Mouse (Mus musculus): Measurements from ENCODE around the gene Rfk. TPM values are rescaled to one million over a fixed set of nuclear protein-coding genes. Genes with fewer than 3 reads are reported as not detected.

Rfk gene
- polyA plus RNA-seq, 1 experiment from 2014 or later, result 97.5 TPM

GRCm38 (mm10) chr19:17408591-17408990, 14.7 kb downstream of the Rfk start:
- no peaks in the 10 kb centered on the region for H3K27me3 ChIP-seq (ENCODE audit: insufficient read depth, low read length)
- H3K4me3 ChIP-seq (replicated peaks; ENCODE audit: low read depth, low read length), result no peak overlapping the region
- H3K9me3 ChIP-seq (replicated peaks; ENCODE audit: low read length), result no peaks in the 10 kb centered on the region
- no peak for ATAC-seq (replicated peaks; ENCODE audit: low FRiP score, low read depth)
- no peaks in the 10 kb centered on the region for H3K4me1 ChIP-seq (replicated peaks; ENCODE audit: insufficient read depth, low read length)
- no peak overlapping the region for H3K4me2 ChIP-seq (ENCODE audit: low read length)
- no peak for DNase-seq (ENCODE audit: low spot score)
- no peak overlapping the region for H3K9ac ChIP-seq (ENCODE audit: low read depth, low read length)
- H3K27ac ChIP-seq, result no peak overlapping the region
- TF ChIP-seq CTCF (IDR thresholded peaks at IDR 0.05; ENCODE audit: low read depth), result no peak
- H3K36me3 ChIP-seq (ENCODE audit: insufficient read depth, low read length), result no peaks in the 10 kb centered on the region

- Histone ChIP-seq H3K9me3 (replicated peaks; ENCODE audit: low read length) (no peaks in the 10 kb centered on the region), H3K27me3 (ENCODE audit: insufficient read depth, low read length) (no peaks in the 10 kb centered on the region), H3K4me3 (replicated peaks; ENCODE audit: low read depth, low read length) (no peak overlapping the region), H3K27ac (no peak overlapping the region), H3K36me3 (ENCODE audit: insufficient read depth, low read length) (no peaks in the 10 kb centered on the region), H3K4me1 (replicated peaks; ENCODE audit: insufficient read depth, low read length) (no peaks in the 10 kb centered on the region), H3K9ac (ENCODE audit: low read depth, low read length) (no peak overlapping the region), H3K4me2 (ENCODE audit: low read length) (no peak overlapping the region)
- ATAC-seq (replicated peaks; ENCODE audit: low FRiP score, low read depth) (no peak), DNase-seq (ENCODE audit: low spot score) (no peak)
- 63% methylated on average over 3 of the region's 3 CpGs for WGBS
- no peak for TF ChIP-seq CTCF (IDR thresholded peaks at IDR 0.05; ENCODE audit: low read depth)
Observed at GRCm38 (mm10) chr19:17409351-17409750, 15.5 kb downstream of the Rfk start.

- H3K4me2 ChIP-seq (ENCODE audit: low read length), result no peak overlapping the region
- no peaks in the 10 kb centered on the region for H3K9me3 ChIP-seq (replicated peaks; ENCODE audit: low read length)
- H3K4me1 ChIP-seq (replicated peaks; ENCODE audit: insufficient read depth, low read length), result no peaks in the 10 kb centered on the region
- no peak overlapping the region for H3K9ac ChIP-seq (ENCODE audit: low read depth, low read length)
- no peak overlapping the region for H3K4me3 ChIP-seq (replicated peaks; ENCODE audit: low read depth, low read length)
- 88% methylated on average over 5 of the region's 5 CpGs for WGBS
- no peak for TF ChIP-seq CTCF (IDR thresholded peaks at IDR 0.05; ENCODE audit: low read depth)
- no peaks in the 10 kb centered on the region for H3K36me3 ChIP-seq (ENCODE audit: insufficient read depth, low read length)
- H3K27ac ChIP-seq, result no peak overlapping the region
- no peak for ATAC-seq (replicated peaks; ENCODE audit: low FRiP score, low read depth)
- H3K27me3 ChIP-seq (ENCODE audit: insufficient read depth, low read length), result no peaks in the 10 kb centered on the region
- no peak for DNase-seq (ENCODE audit: low spot score)
Observed at GRCm38 (mm10) chr19:17410465-17411065, 16.7 kb downstream of the Rfk start.

GRCm38 (mm10) chr19:17412915-17413459, 19.1 kb downstream of the Rfk start:
- WGBS, result 22% methylated on average over 4 of the region's 4 CpGs

GRCm38 (mm10) chr19:17417855-17418254, 24.0 kb downstream of the Rfk start:
- no peak overlapping the region for H3K9ac ChIP-seq (ENCODE audit: low read depth, low read length)
- H3K4me2 ChIP-seq (ENCODE audit: low read length), result no peak overlapping the region
- H3K4me1 ChIP-seq (replicated peaks; ENCODE audit: insufficient read depth, low read length), result no peaks in the 10 kb centered on the region
- TF ChIP-seq CTCF (IDR thresholded peaks at IDR 0.05; ENCODE audit: low read depth), result no peak
- no peak overlapping the region for H3K27ac ChIP-seq
- ATAC-seq (replicated peaks; ENCODE audit: low FRiP score, low read depth) (no peak), DNase-seq (ENCODE audit: low spot score) (no peak)
- no peak overlapping the region for H3K4me3 ChIP-seq (replicated peaks; ENCODE audit: low read depth, low read length)
- WGBS, result 52% methylated on average over 1 of the region's 1 CpGs
- no peaks in the 10 kb centered on the region for H3K27me3 ChIP-seq (ENCODE audit: insufficient read depth, low read length)
- no peaks in the 10 kb centered on the region for H3K36me3 ChIP-seq (ENCODE audit: insufficient read depth, low read length)
- no peaks in the 10 kb centered on the region for H3K9me3 ChIP-seq (replicated peaks; ENCODE audit: low read length)

More at GRCm38 (mm10) chr19:17412915-17413459, 19.1 kb downstream of the Rfk start:
- Histone ChIP-seq H3K4me2 (ENCODE audit: low read length) (no peak overlapping the region), H3K4me3 (replicated peaks; ENCODE audit: low read depth, low read length) (no peak overlapping the region), H3K9me3 (replicated peaks; ENCODE audit: low read length) (no peaks in the 10 kb centered on the region), H3K4me1 (replicated peaks; ENCODE audit: insufficient read depth, low read length) (no peaks in the 10 kb centered on the region), H3K36me3 (ENCODE audit: insufficient read depth, low read length) (no peaks in the 10 kb centered on the region), H3K9ac (ENCODE audit: low read depth, low read length) (no peak overlapping the region), H3K27me3 (ENCODE audit: insufficient read depth, low read length) (no peaks in the 10 kb centered on the region), H3K27ac (no peak overlapping the region)
- ATAC-seq (replicated peaks; ENCODE audit: low FRiP score, low read depth) (no peak), DNase-seq (ENCODE audit: low spot score) (peak; percentile 46)
- no peak for TF ChIP-seq CTCF (IDR thresholded peaks at IDR 0.05; ENCODE audit: low read depth)

- DNase-seq (ENCODE audit: low spot score), result no peak
- no peak for ATAC-seq (replicated peaks; ENCODE audit: low FRiP score, low read depth)
- no peak overlapping the region for H3K27ac ChIP-seq
- WGBS, result 68% methylated on average over 3 of the region's 3 CpGs
- no peak overlapping the region for H3K4me3 ChIP-seq (replicated peaks; ENCODE audit: low read depth, low read length)
- no peaks in the 10 kb centered on the region for H3K4me1 ChIP-seq (replicated peaks; ENCODE audit: insufficient read depth, low read length)
- H3K27me3 ChIP-seq (ENCODE audit: insufficient read depth, low read length), result no peaks in the 10 kb centered on the region
- H3K9me3 ChIP-seq (replicated peaks; ENCODE audit: low read length), result no peaks in the 10 kb centered on the region
- no peak overlapping the region for H3K4me2 ChIP-seq (ENCODE audit: low read length)
- no peak overlapping the region for H3K9ac ChIP-seq (ENCODE audit: low read depth, low read length)
- no peak for TF ChIP-seq CTCF (IDR thresholded peaks at IDR 0.05; ENCODE audit: low read depth)
- H3K36me3 ChIP-seq (ENCODE audit: insufficient read depth, low read length), result no peaks in the 10 kb centered on the region
Observed at GRCm38 (mm10) chr19:17423306-17423705, 29.5 kb downstream of the Rfk start.

Measured in kidney, postnatal 0 days (tissue).